Mouse (Mus musculus): ENCODE measurements at regions not wholly inside any gene's neighbourhood (a gene's known extent, or its start where the extent isn't known, plus 50 kb on each side); places are given as distances from the start of the nearest gene placed in this dataset.

GRCm38 (mm10) chr15:64576891-64577535 lies 240.5 kb upstream of the Gm21798 start:
- ATAC-seq (replicated peaks in 1 of 2; ENCODE audit: insufficient read depth in 1 of 2, low FRiP score in 2 of 2, low TSS enrichment in 1 of 2, low read depth in 1 of 2, poor library complexity in 2 of 2, severe bottlenecking in 2 of 2) = no peak

DNA sequence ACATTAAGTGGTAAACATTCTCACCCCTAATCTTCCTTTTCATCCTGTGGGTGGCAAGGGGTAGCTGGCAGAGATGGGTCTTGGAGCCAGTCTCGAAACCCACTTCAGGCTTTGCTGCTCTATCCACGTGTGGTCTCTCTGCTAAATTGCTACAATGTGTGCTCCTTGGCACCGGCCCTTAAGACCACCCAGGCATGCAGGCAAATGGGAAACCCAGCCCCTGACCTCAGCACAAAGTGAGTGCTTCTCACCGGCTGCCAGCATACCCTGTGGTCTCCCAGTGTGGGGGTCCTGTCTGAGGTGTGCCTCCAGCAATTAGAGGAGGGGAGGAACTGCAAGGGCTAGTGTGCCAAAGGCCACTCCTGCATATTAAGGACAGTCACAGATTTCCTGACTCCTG lies 238.5 kb upstream of the Gm21798 start:
- no peak for ATAC-seq (replicated peaks in 1 of 2; ENCODE audit: insufficient read depth in 1 of 2, low FRiP score in 2 of 2, low TSS enrichment in 1 of 2, low read depth in 1 of 2, poor library complexity in 2 of 2, severe bottlenecking in 2 of 2)

- no peak for ATAC-seq (replicated peaks in 1 of 2; ENCODE audit: insufficient read depth in 1 of 2, low FRiP score in 2 of 2, low TSS enrichment in 1 of 2, low read depth in 1 of 2, poor library complexity in 2 of 2, severe bottlenecking in 2 of 2)
These were observed 237.0 kb upstream of the Gm21798 start for GRCm38 (mm10) chr15:64580481-64580880.

DNA sequence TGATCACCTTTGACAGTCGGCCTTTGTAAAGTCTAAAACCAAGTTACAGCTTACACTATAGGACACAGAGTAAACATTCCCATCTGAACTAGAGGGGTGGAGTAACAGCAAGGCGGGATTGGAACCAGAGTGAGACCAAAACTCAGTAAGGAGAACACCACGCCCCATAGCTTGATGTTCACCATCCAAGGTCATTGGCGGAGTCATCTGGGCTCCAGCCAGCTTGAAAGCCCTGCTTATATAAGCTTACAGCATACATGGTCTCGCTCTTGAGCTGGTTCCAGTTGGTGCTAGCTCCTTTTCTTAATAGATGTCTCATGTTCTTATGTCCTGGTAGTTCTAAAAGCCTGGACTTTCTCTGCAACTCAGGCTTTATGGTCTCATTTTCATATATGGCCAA lies 236.4 kb upstream of the Gm21798 start:
- ATAC-seq (replicated peaks in 1 of 2; ENCODE audit: insufficient read depth in 1 of 2, low FRiP score in 2 of 2, low TSS enrichment in 1 of 2, low read depth in 1 of 2, poor library complexity in 2 of 2, severe bottlenecking in 2 of 2) = no peak

DNA sequence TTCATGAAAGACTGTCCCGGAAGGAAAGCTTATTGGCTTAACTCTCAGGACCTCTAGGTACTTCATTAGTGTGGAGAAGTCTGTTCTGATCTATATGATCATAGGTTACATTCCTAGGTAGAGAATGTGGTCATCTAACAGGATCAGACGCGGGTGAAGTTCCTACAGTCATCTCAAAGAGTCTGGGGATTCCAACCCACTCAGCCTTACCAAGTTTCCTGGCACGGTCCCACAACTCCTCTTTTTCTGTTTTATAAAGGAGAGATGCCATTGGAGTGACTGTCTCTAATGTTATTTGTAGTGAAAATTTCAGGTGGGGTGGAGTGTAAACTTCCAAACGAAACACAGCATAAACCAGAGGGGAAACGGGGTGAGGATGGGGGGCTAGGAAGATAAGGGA lies 233.4 kb upstream of the Gm21798 start:
- ATAC-seq (replicated peaks in 1 of 2; ENCODE audit: insufficient read depth in 1 of 2, low FRiP score in 2 of 2, low TSS enrichment in 1 of 2, low read depth in 1 of 2, poor library complexity in 2 of 2, severe bottlenecking in 2 of 2) = no peak

GRCm38 (mm10) chr15:64586776-64587175 lies 230.7 kb upstream of the Gm21798 start:
- no peak for ATAC-seq (replicated peaks in 1 of 2; ENCODE audit: insufficient read depth in 1 of 2, low FRiP score in 2 of 2, low TSS enrichment in 1 of 2, low read depth in 1 of 2, poor library complexity in 2 of 2, severe bottlenecking in 2 of 2)

GRCm38 (mm10) chr15:64590092-64590881 lies 227.2 kb upstream of the Gm21798 start:
- ATAC-seq (replicated peaks in 1 of 2; ENCODE audit: insufficient read depth in 1 of 2, low FRiP score in 2 of 2, low TSS enrichment in 1 of 2, low read depth in 1 of 2, poor library complexity in 2 of 2, severe bottlenecking in 2 of 2) = no peak

DNA sequence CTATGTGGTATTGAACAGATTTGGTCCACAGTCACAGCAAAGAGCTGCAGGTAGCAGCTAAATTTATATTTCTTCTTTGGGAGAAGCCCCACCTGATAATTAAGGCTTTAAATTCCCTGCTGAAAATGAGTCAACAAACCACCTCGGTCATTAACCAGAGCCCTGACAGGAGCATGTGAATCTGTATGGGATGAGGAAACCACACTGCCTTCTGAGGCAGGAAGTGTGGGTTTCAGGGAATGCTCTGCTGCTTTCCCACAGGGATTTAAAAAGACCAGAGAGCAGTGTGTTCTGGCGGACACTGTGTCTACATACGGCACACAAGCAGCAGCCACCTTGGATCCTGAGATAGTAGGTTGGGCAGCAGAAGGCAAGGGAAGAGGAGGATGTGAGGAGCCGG lies 204.0 kb upstream of the Gm21798 start:
- no peak for ATAC-seq (replicated peaks in 1 of 2; ENCODE audit: insufficient read depth in 1 of 2, low FRiP score in 2 of 2, low TSS enrichment in 1 of 2, low read depth in 1 of 2, poor library complexity in 2 of 2, severe bottlenecking in 2 of 2)

GRCm38 (mm10) chr15:64618471-64618870 lies 199.0 kb upstream of the Gm21798 start:
- ATAC-seq (replicated peaks in 1 of 2; ENCODE audit: insufficient read depth in 1 of 2, low FRiP score in 2 of 2, low TSS enrichment in 1 of 2, low read depth in 1 of 2, poor library complexity in 2 of 2, severe bottlenecking in 2 of 2) = no peak

- no peak for ATAC-seq (replicated peaks in 1 of 2; ENCODE audit: insufficient read depth in 1 of 2, low FRiP score in 2 of 2, low TSS enrichment in 1 of 2, low read depth in 1 of 2, poor library complexity in 2 of 2, severe bottlenecking in 2 of 2)
These were observed 195.6 kb upstream of the Gm21798 start for GRCm38 (mm10) chr15:64621876-64622275.

DNA sequence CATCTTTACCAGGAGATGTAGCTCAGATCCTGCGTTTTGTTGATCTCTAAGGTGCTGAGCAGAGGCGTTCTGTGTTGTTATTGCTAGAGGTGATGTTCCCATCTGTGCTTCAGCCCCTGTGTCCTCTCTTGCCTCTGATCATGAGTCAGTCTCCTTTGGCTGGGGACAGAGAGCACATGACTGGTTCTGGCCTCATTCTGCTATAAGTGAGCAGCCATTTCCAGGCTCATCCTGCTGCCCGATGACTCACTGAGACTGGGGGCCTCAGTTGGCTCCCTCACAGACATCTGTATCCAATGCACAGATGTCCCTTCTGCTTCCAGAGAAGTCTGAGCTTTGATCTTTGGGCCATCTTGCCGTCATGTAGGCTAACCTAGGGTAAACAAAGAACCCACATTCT lies 194.9 kb upstream of the Gm21798 start:
- ATAC-seq (replicated peaks in 1 of 2; ENCODE audit: insufficient read depth in 1 of 2, low FRiP score in 2 of 2, low TSS enrichment in 1 of 2, low read depth in 1 of 2, poor library complexity in 2 of 2, severe bottlenecking in 2 of 2) = no peak

- peak in 1 of 2 experiments; percentile 58; a peak in 1 of 4 replicates for ATAC-seq (replicated peaks in 1 of 2; ENCODE audit: insufficient read depth in 1 of 2, low FRiP score in 2 of 2, low TSS enrichment in 1 of 2, low read depth in 1 of 2, poor library complexity in 2 of 2, severe bottlenecking in 2 of 2)
These were observed 191.1 kb upstream of the Gm21798 start for GRCm38 (mm10) chr15:64626359-64626758.

- ATAC-seq (replicated peaks in 1 of 2; ENCODE audit: insufficient read depth in 1 of 2, low FRiP score in 2 of 2, low TSS enrichment in 1 of 2, low read depth in 1 of 2, poor library complexity in 2 of 2, severe bottlenecking in 2 of 2) = peak; percentile 45 to 68; a peak in 3 of 4 replicates
These were observed 190.2 kb upstream of the Gm21798 start for GRCm38 (mm10) chr15:64627258-64627657.

Data from hematopoietic stem cell, adult 5-6 weeks (primary cell).